Mouse (Mus musculus): ENCODE results near the gene Zbtb16.

DNA sequence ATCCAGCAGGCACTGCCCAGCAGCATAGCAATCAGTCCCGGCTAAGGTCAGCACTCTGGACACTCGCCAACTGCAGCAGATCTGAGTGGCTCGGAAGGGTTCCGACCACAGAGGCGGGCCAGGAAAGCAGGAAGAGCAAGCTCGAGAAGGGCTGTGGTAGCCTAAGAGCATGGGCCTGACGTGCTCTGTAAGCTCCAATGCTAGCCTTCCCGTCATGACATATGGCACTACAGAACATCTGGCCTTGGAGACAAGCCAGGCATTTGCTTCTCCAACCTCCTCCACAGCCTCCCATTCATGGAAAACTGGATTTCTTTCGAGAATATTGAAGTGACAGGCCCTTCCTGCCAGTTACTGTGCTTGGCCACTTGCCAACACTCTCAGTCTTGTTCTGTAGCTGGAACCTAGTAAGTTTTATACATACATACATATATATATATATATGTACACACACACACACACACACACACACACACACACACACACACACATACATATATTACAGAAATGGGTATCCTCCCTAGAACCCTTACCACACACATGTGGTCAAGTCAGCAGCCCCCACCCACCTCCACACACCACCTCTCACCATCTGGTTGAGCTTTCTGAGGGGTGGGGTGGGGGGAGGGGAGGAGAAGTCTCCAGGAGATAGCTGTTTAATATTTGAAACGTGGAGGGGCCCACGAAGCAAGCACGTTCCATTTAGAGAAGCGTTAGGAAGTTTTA, 75.4 kb downstream of the Zbtb16 start:
- TF ChIP-seq CTCF (IDR thresholded peaks at IDR 0.05; ENCODE audit: insufficient read depth, low read depth, low read length) (no peak), POLR2A (IDR thresholded peaks at IDR 0.05; ENCODE audit: insufficient read depth, low read depth, low read length) (no peak)

Data from olfactory bulb, adult 2 months (tissue).